Mouse (Mus musculus): ENCODE results near the gene Tmem115.

DNA sequence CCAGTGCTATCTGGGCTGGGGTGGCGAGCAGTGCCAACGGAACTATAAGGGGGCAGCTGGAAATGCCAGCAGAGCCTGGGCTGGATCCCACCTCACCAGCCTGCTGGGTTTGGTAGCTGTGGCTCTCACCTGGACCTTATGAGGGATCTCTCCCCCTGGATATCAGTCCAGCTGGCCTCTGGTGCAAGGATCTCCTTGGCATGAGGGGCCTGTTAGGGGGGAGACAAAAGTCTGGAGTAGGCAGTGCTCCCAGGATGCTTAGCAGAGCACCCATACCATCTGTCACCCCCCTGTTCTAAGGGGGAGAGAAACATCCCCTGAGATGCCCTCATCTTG lies 38.5 kb downstream of the Tmem115 start:
- TF ChIP-seq EP300 (IDR thresholded peaks at IDR 0.05; ENCODE audit: low read depth): no peak
- no peak for TF ChIP-seq CTCF (IDR thresholded peaks at IDR 0.05; ENCODE audit: low read depth)
